Mouse (Mus musculus) forelimb bud, embryonic 11.5 days (tissue): Measurements from ENCODE around the gene Neb.

Experiments
- DNase-seq: peaks from one replicate; pipeline ENCODE4 v3.0.0-alpha.2; 2012; ENCODE audit warnings: low read depth, low spot score

Neb gene

GRCm38 (mm10) chr2:52310757-52311156 is 67.5 kb downstream of the Neb start:
- no peak for DNase-seq

DNA sequence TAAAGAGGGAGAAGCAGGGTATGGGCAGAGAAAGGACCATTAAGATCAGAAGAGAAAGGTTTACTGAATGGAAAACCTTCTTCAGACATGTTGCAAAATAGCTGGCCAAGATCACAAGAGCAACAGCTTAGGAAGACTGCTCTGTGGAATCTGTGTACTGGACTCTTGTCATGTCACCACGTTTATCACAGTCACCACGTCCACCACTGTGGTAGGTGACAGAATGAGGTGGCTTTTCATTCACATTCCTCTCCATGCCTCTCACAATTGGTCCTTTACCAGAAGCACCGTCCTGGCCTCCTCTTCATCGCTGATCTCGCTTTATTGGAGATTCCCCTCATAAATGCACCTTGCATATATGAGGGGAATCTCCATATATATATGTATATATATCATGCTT is 71.6 kb downstream of the Neb start:
- DNase-seq = no peak

DNA sequence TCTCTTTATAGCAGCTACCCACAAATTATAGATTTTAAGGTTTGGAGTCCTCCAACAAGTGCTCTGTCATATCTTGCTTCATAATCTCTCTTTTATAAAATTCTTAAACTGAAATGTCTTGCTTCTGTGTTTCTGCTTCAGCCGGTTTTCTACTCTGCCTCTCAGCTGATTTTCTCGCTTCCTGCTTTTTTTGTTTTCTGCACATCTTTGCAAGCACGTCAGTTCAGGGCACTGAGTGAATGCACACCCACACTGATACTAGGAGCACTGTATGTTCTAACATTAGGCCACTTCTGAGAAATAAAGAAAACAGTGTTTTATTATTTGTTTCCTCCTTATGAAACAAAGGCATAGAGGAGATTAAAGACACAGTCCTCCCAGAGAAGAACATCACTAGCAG is 73.7 kb downstream of the Neb start:
- no peak for DNase-seq

- DNase-seq = no peak
Measured at GRCm38 (mm10) chr2:52303405-52303804, 74.9 kb downstream of the Neb start.

GRCm38 (mm10) chr2:52297969-52298368 is 80.3 kb downstream of the Neb start:
- DNase-seq = no peak

DNA sequence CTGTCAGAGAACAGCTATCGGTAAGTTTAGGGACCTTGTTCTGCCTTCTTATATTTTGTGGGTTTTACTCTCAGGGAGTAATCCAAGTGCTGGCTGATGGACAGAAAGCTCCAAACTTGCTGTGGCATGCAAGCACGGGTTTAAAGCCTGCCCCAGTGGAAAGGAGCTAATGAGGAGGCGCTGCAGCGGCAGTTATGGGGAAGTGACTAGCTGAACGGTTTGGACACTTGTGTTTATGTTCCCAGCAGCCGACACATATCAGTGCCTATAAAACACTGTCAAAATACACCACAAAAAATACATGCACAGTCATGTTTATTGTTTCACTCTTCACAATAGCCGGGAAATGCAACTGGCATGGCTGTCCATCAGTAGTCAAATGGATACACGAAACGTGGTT is 81.5 kb downstream of the Neb start:
- no peak for DNase-seq

DNA sequence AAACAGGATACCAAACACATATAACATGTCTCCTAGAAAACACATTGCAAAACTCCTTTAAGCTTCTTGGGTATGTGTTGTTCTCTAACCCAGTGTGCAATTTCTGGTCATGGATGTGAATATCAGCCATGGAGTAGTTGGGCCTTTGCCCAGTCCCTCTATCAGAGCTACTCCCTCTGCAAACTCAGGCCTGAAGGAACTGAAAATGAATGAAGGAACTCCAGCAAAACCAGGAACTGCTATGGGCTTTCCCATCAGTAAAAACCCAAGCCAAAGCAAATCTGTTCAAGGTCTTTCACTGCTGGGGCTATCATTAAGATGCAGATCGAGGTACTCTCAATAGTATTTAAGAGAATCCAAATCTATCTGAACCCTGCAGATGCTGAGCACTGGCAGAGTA is 90.8 kb downstream of the Neb start:
- no peak for DNase-seq

DNA sequence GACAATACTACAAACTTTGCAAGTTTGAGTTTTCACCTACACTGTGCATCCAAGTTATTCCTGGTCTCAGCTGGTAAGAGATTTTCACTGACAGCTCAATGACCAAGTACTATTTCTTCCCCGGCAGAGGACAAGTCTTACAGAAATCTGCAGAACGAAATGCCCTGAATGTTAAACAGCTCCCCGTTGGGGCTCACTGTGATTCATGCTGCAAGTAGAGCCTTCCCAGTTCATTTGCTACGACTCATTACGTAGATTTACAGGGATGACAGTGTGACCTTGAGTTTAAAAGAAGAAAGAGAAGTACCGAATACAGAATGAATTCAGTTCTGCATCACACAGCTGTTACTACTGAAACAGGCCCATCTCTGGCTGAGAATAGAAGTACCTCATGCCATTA is 91.9 kb downstream of the Neb start:
- no peak for DNase-seq

GRCm38 (mm10) chr2:52272146-52272545 is 106.1 kb downstream of the Neb start:
- DNase-seq = no peak

- no peak for DNase-seq
Measured at GRCm38 (mm10) chr2:52270911-52271310, 107.4 kb downstream of the Neb start.

DNA sequence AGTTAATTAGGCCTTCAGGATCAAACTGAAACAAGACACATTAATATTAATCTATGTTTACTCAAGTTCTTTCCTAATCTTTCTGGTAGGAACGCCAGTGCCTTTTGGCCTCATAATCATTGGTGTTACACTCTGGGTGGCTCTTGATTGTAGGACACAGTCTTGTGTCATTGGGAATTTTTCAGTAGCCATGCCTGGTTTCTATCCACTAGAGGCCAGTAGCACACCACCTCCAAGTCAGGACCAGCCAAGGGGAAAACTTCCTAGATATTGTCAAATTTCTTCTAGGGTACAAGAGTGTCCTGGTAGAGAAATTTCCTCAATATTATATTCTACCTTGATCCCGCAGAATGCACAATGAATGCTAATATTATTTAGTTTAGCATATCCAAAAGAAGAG is 116.1 kb downstream of the Neb start:
- DNase-seq = peak; percentile 24

- DNase-seq = no peak
Measured at GRCm38 (mm10) chr2:52252037-52252436, 126.2 kb downstream of the Neb start.

- no peak for DNase-seq
Measured at GRCm38 (mm10) chr2:52248316-52248826, 129.9 kb downstream of the Neb start.

- no peak for DNase-seq
Measured at GRCm38 (mm10) chr2:52245091-52245490, 133.2 kb downstream of the Neb start.

- no peak for DNase-seq
Measured at GRCm38 (mm10) chr2:52242691-52243090, 135.6 kb downstream of the Neb start.

GRCm38 (mm10) chr2:52237892-52238291 is 140.4 kb downstream of the Neb start:
- no peak for DNase-seq

DNA sequence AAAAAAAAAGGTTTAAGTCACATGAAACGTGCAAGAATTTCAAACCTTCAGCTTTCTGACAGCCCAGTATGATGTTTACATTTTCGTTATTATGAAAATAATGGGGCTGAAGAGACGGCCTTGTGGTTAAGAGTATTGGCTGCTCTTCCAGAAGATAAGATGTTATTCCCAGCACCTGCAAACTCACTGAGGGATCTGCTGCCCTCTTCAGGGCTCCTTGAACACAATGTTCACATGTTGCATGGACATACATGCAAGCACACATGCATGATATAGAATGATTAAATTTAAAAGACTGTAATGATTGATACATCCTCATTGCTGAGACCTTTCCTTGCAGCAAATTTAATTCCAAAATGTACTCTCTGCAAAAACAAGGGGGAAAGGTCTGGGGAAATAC is 150.7 kb downstream of the Neb start:
- no peak for DNase-seq

- DNase-seq = no peak
Measured at GRCm38 (mm10) chr2:52224366-52224765, 153.9 kb downstream of the Neb start.

DNA sequence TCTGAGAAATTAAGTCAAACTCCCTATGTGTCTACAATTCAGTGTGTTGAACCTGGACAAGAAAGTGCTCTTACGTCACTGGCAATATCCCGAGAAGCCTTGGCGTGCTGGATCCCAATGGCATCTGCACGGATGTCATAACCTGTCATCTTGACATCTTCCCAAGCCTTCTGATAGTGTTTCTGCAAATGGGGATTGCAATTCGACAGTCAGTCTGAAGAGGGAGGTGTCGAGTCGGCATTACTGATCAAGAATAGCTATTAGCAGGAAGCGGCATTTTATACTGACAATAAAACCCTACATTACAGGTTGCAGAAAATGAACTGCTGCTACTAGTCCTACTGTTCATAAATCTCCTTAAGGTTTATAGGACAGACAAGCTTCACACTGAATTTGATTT is 158.2 kb downstream of the Neb start:
- peak; percentile 62 for DNase-seq

DNA sequence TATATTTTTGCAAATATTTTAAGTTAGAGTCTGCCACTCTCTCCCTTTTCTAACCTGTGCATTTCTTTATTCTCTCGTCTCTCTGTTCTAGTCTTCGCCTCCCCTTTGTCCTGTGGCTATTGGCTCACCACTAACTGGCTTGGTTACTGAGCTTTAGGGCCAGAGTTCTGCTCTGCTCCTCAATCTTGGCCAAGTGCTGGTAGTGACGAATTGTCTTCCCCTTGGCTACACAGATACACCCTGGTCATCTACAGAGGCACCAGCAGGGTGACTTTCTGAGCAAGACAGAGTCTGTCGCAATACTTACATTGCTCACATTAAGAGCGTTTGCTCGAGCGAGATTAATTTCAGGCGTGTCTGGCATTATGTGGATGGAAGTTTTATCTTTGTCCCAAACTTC is 162.3 kb downstream of the Neb start:
- DNase-seq = no peak

DNA sequence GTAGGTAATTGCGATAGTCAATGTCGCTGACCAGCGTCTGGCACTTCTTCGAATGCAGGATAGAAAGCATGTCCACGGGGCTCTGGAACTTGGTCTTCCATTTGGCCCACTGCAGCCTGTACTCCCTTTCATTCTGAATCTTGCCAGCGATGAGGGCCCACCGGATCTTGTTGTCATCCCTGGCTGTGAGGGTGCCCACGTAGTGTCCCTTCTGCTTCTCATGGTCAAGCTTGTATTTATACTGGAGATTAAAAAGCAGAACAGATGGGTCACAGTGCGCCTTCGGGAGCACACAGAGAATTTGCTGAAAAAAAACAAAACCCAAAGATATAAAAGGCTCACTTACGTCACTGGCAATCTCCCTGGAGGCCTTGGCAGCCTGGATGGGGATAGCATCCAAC is 165.7 kb downstream of the Neb start:
- no peak for DNase-seq

- DNase-seq = no peak
Measured at GRCm38 (mm10) chr2:52211358-52211899, 166.8 kb downstream of the Neb start.

DNA sequence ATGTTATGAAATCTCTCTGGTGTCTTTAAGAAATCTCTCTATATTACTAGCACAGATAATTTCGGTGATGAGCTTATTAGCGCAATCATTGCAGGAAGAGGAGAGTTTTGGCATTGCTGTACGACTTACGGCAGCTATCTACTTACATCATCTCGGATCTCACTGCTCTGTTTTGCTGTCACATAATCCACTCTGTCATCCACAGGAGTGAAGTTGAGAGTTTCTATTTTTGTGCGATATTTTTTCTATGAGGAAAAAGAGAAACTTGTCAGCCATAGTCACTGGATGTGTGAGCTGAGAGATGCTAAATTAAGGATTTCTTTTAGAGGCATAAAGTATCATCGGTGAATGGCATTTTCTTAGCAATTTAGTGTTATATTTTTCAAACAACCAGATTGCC is 167.6 kb downstream of the Neb start:
- DNase-seq = no peak

DNA sequence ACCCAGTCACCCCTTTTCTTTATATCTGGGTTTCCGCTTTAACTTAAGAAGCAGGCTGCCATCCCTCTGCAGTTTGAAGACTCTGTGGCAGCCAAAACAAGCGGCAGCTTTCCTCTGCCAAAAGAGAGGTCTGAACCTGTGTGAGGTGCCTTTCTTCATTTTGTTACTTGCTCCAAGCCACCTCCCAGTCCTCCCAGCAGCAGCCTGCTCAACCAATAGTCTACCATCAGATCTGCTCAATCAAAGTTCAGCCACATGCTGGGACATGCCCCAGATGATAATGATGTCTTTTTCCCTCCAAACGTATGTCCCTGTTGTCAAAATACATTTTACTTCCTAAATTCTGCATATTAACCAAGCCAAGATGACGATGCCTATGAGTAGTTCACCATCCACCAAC is 173.3 kb downstream of the Neb start:
- DNase-seq = no peak
